Mouse (Mus musculus): ENCODE measurements around the gene Rhbdf1.

The Rhbdf1 gene

DNA sequence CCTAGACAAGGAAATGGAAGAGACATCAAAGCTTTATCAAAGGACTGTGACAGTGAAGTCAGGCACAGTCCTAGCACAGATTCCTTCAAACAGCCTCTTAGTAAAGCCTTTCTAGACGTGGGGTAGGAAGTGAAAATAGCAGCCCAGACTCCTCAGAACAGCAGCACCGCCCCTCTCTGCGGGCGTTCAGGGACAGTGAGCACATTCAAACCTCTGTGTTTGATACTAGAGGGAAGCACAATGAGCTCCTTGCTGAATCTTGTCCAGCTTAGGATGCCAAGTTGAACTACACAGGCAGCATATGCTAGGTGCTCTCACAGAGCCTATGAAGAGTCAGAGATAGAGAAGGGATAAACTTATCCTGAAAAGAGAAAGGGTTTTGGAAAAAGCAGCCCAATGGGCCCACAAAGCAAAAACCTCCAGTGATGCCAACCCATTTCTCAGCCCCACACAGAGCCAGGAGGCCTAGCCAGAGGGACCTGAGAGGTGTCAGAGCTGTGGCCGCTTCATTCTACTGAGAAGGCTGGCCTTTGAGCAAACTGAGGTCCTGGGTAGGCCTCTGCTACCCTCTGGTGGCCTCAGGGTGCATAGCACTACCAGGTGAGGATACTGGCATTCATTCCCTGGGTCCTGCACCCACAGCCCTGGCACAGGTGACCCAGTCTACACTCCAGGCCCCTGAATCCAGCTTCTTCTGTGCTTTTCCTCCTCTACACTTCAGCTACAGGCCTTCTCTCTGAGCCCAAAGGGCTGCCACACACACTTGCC lies 16.2 kb upstream of the Rhbdf1 start:
- no peak for DNase-seq (ENCODE audit: low read depth, low spot score)

DNA sequence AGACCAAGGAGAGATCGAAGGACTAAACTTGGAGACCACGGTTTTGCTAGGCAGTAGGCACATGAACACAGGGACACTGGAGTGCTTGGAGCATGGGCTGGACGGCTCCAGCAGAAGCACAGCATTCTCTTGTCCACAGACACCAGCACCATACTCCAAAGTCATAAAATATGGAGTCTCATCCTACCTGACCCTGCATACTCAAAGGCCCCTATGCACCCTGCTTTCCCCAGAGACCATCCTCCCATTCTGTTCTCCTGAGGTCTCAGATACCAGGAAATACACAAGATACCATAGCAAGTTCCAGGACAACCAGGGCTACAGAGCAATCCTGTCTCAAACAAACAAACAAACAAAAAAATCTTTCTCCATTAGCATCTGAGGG lies 15.3 kb upstream of the Rhbdf1 start:
- no peak for DNase-seq (ENCODE audit: low read depth, low spot score)

DNA sequence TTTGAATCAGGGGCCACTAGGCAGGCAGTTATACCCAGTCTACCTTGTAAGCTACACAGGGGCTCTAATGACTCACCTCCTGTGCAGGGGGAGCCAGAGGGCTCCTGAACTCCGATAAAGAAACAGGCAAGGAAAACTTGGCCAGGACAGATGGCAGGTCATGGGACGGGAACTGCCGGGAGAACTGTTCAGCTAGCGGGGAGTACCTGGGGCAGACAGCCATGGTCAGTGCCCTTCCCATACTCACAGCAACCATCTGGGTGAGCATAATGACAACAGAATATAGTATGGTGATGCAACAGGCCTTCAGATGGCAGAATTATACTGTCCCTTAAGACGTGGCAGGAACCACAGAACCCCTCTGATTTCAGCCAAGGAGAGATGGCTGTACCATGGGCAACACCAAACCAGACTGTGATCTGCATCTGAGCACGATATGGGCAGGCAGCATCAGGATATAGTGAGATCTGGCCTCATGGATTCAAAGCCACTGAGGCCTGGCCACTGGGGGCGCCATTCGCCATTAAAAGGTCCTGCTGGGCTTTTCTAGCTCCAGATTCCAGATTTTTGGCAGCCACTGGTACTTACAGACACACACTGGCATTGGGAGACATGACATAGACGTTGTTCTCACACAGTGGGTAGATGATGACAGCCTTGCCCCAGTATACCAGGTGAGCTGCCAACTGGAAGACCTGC lies 14.8 kb upstream of the Rhbdf1 start:
- no peak for DNase-seq (ENCODE audit: low read depth, low spot score)

DNA sequence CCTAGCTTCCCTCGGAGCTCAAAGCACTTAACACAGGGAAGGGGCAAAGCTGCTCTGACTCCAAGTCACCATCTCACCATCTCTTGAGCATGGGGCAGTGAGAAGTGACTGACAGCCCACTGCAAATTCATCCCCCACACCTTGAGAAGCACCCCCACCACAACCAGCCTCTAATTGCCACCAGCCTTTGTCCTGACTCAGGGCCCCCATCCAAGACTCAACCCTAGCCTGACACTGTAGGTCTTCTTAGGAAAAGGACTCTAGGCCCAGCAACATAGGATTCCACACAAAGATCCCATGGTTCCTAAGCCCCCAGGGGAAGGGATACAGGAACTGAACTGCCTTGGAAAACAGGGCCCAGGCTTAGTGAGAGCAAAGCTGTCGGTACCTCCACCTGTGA lies 14.0 kb upstream of the Rhbdf1 start:
- DNase-seq (ENCODE audit: low read depth, low spot score): no peak

DNA sequence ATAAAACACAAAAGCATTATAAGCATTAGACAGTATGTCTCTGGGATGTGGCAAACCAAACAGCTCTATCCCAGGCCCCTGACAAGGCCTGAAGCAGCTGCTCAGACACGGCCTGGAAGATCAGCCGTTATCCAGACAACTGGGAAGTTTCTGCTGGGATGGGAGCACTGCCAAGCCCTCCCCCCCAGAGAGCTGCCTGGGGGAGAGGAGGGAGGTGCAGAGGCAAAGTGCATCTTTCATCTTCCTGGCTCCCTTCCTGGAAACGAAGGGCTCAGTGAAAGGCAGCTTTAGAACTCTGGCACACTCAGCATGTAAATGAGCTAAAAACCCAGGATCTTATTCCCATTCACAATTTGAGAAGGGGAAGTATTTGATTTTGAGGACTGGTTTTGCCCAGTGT lies 13.5 kb upstream of the Rhbdf1 start:
- DNase-seq (ENCODE audit: low read depth, low spot score): no peak

DNA sequence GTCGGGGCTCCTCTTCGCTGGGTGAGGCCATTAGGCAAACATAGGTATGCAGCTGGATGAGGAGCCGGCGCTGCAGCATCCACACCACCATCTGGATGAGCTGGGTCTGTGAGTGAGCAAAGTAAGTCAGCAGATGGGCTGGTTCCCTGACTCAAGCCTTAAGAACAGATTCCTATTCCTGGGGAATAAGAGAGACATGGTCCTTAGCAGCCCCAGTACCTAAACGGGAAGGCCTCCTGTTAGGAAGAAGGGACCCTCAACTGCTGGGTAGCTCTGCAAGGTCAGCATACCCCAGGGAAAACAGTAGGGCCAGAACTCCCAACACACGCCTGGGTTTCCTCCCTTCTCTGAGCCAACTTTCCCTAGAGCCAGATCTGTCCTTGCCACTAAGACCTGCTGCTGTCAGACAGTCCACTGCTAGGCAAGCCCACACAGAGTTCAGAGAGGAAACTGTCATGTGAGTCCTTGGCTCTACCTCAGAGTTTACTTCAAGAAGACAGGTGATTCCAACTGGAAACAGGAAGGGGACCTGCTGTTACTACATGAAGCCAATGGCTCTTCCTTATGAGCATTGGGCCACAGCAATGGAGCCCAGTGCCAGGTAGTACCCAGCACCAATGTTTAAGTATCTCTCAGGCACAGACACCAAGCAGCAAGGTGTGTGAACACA lies 12.9 kb upstream of the Rhbdf1 start:
- DNase-seq (ENCODE audit: low read depth, low spot score): no peak

DNA sequence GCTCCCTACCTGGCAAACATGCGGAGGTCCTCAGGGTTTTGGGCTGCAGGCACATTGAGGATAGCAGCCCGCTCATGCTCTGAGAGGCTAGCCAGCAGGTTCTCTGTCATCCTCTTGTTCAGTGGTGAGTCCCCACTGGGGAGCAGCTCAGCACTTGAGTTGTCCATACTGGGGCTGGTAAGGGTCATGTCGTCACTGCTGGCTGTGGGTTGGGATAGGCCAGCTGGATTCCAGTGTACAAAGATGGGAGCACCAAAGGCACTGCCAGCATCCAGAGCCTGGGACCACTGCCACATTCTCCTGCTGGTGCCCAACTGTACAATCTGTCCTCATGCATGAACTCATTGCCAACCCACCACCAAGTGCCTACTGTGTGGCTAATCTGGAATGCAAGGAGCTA lies 11.8 kb upstream of the Rhbdf1 start:
- DNase-seq (ENCODE audit: low read depth, low spot score): no peak

DNA sequence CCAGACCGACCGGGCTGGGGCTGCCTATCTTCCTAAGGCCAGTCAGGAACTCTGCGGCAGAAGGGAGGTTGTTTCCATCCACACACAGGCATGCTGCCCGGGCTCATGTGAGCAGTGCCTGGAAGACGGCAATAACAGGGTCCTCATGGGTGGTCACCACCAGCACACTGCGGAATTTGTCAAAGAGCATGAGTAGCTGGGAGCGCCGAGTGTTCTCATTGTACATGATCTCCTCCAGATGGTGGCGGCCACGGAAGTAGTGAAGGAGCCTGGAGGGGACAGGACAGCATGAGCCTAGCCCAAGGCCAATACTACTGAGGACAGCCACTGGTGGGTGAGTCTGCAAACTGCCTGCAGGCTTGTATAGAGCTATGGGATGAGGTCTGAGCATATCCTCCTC lies 10.7 kb upstream of the Rhbdf1 start:
- DNase-seq (ENCODE audit: low read depth, low spot score): no peak

DNA sequence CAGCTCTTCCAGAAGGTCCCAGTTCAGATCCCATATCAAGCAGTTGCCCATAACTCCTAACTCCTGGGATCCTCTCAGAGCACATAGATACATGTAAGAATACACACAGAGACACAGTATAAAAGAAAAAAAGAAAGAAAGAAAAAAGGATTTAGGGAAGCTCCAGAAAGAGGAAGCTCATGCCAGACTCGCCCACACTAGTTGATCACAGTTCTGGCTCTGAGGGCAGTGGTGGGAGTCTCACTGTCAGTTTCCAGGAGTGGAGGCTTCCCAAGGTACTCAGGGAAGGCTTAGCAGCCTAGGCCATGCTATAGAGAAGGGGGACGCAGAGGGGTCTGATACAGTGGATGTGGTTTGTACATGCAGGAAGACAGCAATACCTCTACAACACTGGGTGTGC lies 9.0 kb upstream of the Rhbdf1 start:
- DNase-seq (ENCODE audit: low read depth, low spot score): no peak

DNA sequence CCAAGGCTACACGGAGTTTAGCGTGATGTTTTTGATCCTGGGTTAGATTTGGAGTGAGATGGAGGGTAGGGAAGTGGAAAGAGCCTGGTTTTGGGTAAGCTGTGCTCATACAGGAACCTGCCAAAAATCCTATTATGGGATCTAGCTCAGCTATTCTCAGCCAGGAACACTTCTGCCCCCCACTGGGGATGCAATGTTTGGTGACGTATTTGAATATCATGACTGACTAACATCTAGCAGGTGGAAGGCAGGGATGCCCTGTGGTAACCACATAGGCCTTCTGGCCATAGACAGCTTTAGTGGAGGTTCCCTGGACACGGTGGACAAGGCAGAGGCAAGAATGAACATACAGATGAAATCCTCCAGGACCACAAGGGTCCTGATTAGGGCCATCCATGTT lies 8.1 kb upstream of the Rhbdf1 start:
- DNase-seq (ENCODE audit: low read depth, low spot score): no peak

DNA sequence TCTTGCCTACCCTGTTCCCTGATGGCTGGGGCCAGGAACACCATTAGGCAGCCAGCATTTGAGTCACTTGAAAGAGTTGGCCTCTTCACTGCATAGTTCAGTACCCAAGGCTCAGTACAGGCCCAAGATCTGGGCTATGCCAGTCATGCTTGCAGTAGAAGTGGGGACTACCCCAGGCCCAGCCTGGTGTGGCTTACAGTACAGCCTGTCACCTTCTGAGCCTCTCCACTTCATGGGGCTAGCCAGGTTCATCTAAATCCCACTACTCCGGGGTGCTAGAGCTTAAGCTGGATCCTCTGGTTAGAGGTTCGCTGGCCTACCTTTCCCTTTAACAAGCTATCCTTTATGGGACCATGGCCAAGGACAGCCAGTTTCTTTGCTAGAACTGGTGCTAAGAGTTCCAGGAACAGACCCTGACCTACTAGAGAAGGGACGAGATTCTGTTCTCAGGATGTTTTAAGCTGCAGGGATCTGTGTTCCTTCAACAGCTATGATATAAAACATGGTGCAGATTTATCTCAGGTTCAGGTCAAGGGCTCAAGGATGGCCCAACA lies 6.3 kb upstream of the Rhbdf1 start:
- DNase-seq (ENCODE audit: low read depth, low spot score): no peak

DNA sequence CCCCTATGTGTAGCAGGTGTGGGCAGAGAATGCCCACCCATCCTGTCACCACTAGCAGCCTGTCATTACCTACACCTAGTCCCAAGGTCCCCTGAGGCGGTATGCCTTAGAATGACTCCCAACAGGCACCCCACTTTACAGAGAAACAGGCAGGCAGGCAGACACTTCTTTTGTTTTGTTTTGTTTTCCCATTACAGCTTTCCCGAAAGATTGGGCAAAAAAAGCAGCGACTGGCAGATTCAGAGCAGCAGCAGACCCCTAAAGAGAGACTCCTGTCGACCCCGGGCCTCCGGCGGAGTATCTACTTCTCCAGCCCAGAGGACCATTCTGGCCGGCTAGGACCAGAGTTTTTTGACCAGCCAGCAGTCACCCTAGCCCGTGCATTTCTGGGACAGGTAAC lies 5.5 kb upstream of the Rhbdf1 start:
- DNase-seq (ENCODE audit: low read depth, low spot score): no peak

DNA sequence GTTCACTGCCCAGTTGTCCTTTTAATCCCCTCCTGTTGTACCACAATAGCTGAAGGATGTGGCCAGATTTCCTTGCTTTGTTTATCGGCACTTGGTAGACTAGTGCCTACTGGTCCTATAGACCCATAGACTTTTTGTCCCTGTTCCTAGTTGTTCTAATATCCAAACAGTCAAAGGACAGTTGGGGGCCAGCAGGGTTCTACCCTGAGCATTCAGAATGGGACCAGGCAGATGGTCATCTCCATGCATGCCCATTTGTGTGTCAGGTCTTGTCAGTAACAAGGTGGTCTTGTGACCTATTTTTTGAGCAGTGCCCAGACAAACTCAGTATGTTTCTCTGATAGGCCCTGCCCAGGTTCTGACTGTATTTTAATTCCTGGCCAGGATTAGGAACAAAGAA lies 4.9 kb upstream of the Rhbdf1 start:
- no peak for DNase-seq (ENCODE audit: low read depth, low spot score)

DNA sequence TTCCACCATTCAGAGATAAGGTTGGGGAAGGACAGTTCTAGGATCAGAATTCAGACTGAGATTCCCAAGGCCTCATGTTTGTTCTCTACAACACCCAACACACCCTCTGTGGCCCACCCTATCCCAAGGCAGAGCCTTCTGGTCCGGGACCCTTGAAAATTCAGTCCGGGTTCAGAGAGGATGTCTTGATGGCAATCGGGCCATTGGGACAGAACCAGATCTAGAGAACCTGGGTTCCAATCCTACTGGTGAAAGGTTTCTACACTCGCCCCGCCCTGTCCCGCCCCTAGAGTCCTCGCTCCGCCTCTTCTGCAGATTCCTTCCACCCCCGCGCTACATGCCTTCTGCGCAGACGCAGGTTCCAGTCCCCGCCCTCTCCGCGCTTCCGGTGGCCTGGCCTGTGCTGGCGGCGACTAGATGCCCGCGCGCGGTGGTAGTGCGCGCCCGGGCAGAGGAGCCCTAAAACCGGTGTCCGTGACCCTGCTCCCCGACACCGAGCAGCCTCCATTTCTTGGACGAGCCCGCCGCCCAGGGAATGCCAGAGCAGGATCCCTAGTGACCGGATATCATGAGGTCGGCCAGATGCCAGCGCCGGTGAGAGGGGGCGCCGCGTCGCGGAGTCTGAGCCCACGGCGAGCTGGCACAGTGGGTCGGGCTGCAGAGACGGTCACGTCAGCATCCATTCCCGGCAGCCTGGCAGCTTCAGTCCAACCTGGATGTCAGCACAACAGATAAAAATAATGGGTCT lies 4.2 kb upstream of the Rhbdf1 start, which contains the start of gene Mpg:
Gene Mpg (plus strand): TSS at position 382 of the 748 bp plus-strand sequence.
- peak; percentile 82 for DNase-seq (ENCODE audit: low read depth, low spot score)

DNA sequence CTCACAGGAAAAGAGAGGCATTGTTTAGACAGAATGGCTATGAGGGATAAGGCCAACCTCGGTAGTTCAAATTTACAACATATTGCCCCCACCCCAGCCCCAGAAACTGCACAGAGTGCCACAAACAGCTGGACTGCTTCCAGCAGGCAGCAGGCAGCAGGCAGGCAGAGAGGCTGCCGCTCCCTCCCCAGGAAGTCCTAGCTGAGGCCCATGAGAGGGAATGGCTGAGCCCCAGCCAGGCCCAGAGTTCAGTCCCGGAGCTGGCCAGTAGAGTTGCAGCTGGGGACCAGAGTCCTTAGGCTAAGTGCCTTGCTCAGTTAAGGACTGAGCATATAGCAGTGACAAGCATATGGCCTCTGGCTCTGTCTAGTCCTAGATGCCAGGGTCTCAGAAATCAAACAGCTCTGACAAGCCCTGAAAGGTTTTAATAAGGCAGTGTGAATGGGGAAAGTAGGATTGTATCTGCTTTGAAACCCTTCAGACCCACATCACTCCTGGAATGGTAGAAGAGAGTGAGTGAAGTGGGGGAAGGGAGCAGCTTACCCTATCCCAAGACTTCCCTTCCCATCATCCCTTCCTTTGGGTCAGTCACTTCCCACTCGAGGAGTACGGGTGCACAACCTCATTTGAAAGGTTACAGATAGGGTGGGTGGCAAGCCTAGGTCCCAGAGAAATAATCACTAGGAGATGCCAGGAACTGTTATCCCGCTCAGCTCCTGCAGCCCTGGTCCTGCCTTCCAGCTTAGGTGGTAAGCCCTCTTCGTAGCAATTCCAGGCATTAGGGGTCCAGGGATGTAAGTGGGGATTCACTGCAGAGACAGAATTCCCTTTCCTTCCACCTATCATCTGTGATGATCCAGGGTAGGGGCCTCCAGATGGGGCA lies 3.4 kb upstream of the Rhbdf1 start:
- DNase-seq (ENCODE audit: low read depth, low spot score): no peak

DNA sequence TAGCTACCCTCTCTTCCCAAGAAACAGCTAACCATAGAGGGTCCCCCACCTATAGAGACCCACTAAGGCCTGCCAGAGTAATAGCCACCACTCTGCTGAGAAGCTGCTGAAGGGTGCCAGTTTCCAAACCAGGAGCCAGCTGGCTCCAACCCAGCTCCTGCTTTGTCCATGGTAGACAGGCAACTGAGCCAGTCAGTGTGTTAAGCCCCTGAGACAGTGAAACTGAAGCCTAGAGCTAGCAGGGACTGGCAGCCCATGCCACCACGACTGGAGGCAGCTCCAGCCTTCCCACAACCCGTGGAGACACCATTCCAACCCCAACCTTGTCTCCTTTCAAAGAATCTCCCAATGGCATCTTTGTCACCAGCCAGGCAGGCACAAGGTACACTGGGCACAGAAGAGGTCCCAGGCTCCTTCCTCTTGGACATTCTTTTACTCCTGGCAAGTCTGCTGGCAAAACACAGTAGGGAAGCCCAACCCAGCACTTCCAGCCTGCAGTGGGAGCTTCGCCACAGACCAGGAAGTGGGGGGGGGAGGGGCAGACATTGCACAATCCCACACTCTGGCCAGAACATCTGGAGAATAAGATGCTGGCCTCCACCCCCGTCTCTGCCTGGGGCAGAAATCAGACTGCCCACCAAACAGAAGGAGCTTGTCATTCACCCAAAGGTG lies 2.5 kb upstream of the Rhbdf1 start:
- DNase-seq (ENCODE audit: low read depth, low spot score): no peak

DNA sequence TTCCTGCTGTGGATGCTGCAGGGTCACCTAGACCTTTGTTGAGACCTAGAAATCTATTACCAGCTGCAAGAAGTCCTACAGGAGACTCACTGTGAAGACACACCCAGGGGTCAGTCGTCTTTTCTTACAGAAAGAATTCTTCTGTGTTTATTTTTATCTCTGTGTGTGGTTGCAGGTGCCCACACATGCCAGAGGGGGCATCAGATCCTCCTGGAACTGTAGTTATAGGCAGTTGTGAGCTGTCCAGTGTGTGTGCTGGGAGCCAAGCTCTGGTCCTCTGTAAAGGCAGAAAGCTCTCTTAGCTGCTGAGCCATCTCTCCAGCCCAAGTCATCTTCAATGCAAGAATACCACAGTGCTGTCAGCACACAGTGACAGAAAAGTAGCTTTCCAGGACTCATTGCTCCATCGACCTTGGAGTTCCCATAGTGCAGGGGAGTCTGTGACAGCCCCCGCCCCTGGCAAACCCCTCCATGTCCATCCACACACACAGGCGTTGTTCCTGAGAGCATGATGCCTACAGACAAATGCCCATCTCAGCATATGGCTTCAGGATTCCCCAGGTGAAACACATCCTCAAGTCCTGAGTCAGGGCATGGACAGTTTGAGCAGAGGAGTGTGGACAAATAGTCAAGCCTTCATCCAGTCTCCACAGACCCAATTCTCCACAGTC lies 1.3 kb upstream of the Rhbdf1 start:
- no peak for DNase-seq (ENCODE audit: low read depth, low spot score)

DNA sequence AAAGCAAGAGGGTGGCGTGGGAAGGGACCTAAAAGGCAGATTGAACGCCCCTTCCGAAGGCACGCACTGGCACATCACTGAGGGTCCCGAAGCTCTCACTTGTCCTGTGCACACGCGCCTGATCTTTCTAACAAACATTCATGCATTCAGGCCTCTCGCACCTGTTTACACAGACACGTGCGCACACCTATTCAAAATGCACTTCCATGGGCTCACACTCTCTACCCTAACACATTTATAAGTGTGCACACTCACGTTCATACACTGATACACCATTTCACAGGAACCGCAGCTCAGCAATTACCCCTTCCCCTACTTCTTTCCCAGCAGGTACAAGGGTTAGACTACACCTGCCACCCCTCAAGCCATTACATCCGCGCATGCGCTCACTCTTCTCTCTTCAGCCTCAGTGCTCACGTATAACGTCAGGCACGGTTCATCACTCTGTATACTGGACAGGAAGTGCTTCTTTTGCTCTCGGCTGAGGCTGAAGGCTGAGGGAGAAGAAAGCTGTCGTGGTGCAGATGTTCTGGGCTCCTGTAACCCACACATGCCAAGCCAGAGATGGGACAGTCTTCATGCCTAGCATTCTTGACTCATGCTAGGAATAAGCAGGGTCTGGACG lies 582 bp upstream of the Rhbdf1 start:
- no peak for DNase-seq (ENCODE audit: low read depth, low spot score)

DNA sequence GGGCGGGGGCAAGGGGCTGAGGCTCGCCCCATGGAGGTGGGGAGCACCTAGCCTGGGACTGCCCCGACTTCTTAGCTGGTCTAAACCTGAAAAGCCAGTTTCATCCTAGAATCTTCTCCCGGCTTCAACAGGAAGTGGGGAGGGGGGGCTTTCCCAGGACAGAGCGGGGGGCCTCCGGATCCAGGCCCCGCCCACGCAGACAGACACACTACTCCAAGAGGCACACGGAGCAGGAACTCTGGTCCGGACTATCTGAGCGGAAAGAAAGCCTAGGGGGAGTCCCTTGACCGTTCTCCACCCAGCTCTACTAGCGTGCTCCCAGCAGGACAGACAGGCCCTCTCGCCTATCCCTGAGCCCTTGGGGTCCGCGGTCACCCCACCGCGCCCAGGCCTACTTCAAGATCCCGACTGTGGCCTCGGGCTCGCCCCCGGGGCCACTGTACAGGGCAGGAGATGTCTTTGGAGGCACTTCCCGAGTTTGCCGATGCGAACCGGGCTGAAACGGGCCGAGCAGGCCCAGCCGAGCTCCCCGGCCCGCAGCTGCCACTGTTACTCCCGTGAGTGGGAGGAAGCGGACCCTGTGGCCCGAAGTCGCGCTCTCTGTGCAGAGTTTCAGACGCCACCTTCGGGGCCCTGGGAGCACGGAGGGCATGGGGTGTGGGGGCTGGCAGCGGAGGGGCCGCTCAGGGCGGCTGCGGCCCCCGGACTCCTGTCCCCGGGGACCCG lies 712 bp downstream of the Rhbdf1 start:
- no peak for DNase-seq (ENCODE audit: low read depth, low spot score)
